14 mouse cellular contexts compared by ENCODE assay signal in genomic region chr19:40509274-40509673, GRCm38 (mm10). TPM values are rescaled to one million over a fixed set of nuclear protein-coding genes. Genes with fewer than 3 reads are reported as not detected.
A peak's percentile ranks its signal among the peaks of the same experiment; 100 is the strongest.
DNase-seq lines count a peak whose midpoint lies in the region; ATAC-seq and TF ChIP-seq lines count a peak whose summit lies in the region.
"Had no signal": no experiment of that assay in that cellular context is flagged by ENCODE, and none has a peak within 500 bp of the region (broad histone marks: within the 10 kb centered on the region; RNA-seq: fewer than 3 reads in every experiment).

No protein-coding gene starts in this region.

- no peak for ATAC-seq in heart, embryonic 14.5 days (ENCODE audit: insufficient number of reproducible peaks, insufficient read depth, low FRiP score, low read depth)
- ATAC-seq in neural tube, embryonic 13.5 days (ENCODE audit: low read depth) = no peak
- ATAC-seq: inflammation-experienced regulatory T-cells, adult 6 months had no signal

- H3K36me3 ChIP-seq in heart, embryonic 14.5 days (ENCODE audit: control insufficient read depth, insufficient read depth, low read length) = no peaks in the 10 kb centered on the region
- H3K36me3 ChIP-seq in neural tube, embryonic 13.5 days = no peaks in the 10 kb centered on the region; the same call in 1 of the 2 replicates
- H3K36me3 ChIP-seq: limb, embryonic 10.5 days had no signal

- H3K4me3 ChIP-seq in heart, embryonic 14.5 days (ENCODE audit: control insufficient read depth in 1 of 2, insufficient read depth in 1 of 2, low read depth in 1 of 2, low read length in 2 of 2) = no peak overlapping the region
- peak overlapping the region; percentile 85 for H3K4me3 ChIP-seq in layer of hippocampus, adult 2 months
- no peak overlapping the region for H3K4me3 ChIP-seq in neural tube, embryonic 13.5 days
- H3K4me3 ChIP-seq: limb, embryonic 10.5 days; neural tube, embryonic 12.5 days had no signal

- 77% methylated on average over 2 of the region's 2 CpGs for WGBS in heart, embryonic 14.5 days
- 76% methylated on average over 2 of the region's 2 CpGs for WGBS in neural tube, embryonic 13.5 days

- H3K4me1 ChIP-seq in heart, embryonic 14.5 days (ENCODE audit: control insufficient read depth in 2 of 2, insufficient read depth in 2 of 2, low read length in 2 of 2) = peaks cover 19 to 51% of the 10 kb centered on the region in 2 experiments
- peaks cover 35% of the 10 kb centered on the region for H3K4me1 ChIP-seq in neural tube, embryonic 13.5 days (replicated peaks)

- H3K9me3 ChIP-seq in heart, embryonic 14.5 days (ENCODE audit: control insufficient read depth, low read length) = no peaks in the 10 kb centered on the region
- H3K9me3 ChIP-seq in neural tube, embryonic 13.5 days = no peaks in the 10 kb centered on the region
- H3K9me3 ChIP-seq: limb, embryonic 10.5 days; neural tube, embryonic 12.5 days had no signal

- H3K27ac ChIP-seq in heart, embryonic 14.5 days (replicated peaks in 1 of 2; ENCODE audit: control insufficient read depth in 1 of 2, insufficient read depth in 1 of 2, low read depth in 2 of 2, low read length in 2 of 2) = peak overlapping the region; percentile 31 to 35; a peak in 1 of 4 replicates
- H3K27ac ChIP-seq in layer of hippocampus, adult 2 months = peak overlapping the region; percentile 92; the same call in 1 of the 2 replicates
- peak overlapping the region; percentile 19 for H3K27ac ChIP-seq in neural tube, embryonic 13.5 days (replicated peaks)
- H3K27ac ChIP-seq: limb, embryonic 10.5 days; neural tube, embryonic 12.5 days had no signal

- DNase-seq in heart, postnatal 10 days = no peak
- no peak for DNase-seq in layer of hippocampus, adult 2 months (ENCODE audit: low spot score in 2 of 2)
- DNase-seq in layer of hippocampus, adult 11-12 months (ENCODE audit: low spot score) = no peak
- DNase-seq in neural tube, embryonic 10.5 days (ENCODE audit: extremely low spot score, low spot score) = no peak
- DNase-seq in ovary, adult 18-20 months (ENCODE audit: low spot score) = no peak
- DNase-seq: adrenal gland, postnatal 10 days; cerebellum, adult 9-11 months; heart, adult 11 months; kidney, postnatal 10 days had no signal

- intact Hi-C loops in heart, postnatal 10 days (cut with DNase I) = no loop called here

- H3K4me2 ChIP-seq in heart, embryonic 14.5 days (ENCODE audit: low read length) = no peak overlapping the region
- no peak overlapping the region for H3K4me2 ChIP-seq in neural tube, embryonic 13.5 days

- no peaks in the 10 kb centered on the region for H3K27me3 ChIP-seq in heart, embryonic 14.5 days (ENCODE audit: control insufficient read depth, insufficient read depth, low read length)
- no peaks in the 10 kb centered on the region for H3K27me3 ChIP-seq in neural tube, embryonic 13.5 days
- H3K27me3 ChIP-seq: neural tube, embryonic 12.5 days had no signal

- TF ChIP-seq CTCF in layer of hippocampus, adult 2 months (conservative IDR thresholded peaks at IDR 0.05) = peak; percentile 43

- no peak overlapping the region for H3K9ac ChIP-seq in heart, embryonic 14.5 days (ENCODE audit: low read length)
- no peak overlapping the region for H3K9ac ChIP-seq in neural tube, embryonic 13.5 days
- H3K9ac ChIP-seq: neural tube, embryonic 12.5 days had no signal

RNA-seq across cellular contexts. Expression of gene Sorbs1, which starts 4.3 kb away (rescaled TPM):
- 109 and 122 TPM in 2 replicates for polyA plus RNA-seq in heart, embryonic 14.5 days (2014; fragmentation: Nextera tagmentation; extraction: Ambion mirVana)
- total RNA-seq in heart, postnatal 10 days (2021) = 100 to 1,000 TPM; 355 to 547 TPM
- 100 to 1,000 TPM; 222 to 229 TPM for total RNA-seq in layer of hippocampus, adult 2 months (2021)
- polyA plus RNA-seq in neural tube, embryonic 13.5 days (2015; fragmentation: Nextera tagmentation; extraction: Ambion mirVana) = 105 and 117 TPM in 2 replicates

Comparison
In these comparisons a context has a peak if more than half of its experiments do, and no peak if none do; other contexts are left out.
1. H3K27ac ChIP-seq: peak in every context shown above with its lines; median percentile 92 in layer of hippocampus, adult 2 months; 33 in heart, embryonic 14.5 days; 19 in neural tube, embryonic 13.5 days.